ENCODE assay signal across 8 mouse cellular contexts in the genomic region with DNA sequence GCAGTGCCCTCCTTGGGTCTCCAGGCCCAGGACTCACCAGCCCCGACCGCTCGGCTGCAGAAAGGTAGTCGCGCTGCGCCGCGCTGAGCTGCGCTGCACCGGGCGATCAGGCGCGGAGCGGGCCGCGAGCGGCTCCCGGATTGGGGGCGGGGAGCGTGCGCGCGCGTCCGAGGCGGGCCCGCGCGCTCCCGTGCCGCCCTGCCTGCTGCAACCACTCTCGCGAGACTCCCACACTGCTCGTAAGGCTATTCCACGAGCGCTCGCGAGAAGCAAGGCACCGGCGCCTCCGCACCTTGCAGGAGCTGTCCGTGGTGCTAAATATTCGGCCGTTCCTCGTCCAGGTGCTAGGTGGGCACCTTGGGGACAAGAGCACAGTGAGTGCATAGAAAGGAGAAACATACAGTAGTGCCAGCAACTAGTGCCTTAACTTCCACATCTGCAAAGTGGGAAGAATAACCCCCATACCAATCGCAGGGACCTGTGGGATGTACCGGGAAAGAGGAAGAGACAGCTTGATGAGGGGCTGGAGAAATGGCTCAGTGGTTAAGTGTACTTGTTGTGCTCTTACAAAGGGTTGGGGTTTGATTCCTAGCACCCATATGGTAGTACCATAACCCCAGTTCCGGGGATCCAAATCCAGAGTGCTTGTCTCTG. TPM values are rescaled to one million over a fixed set of nuclear protein-coding genes. Genes with fewer than 3 reads are reported as not detected.
DNase-seq lines count a peak whose midpoint lies in the region; ATAC-seq and TF ChIP-seq lines count a peak whose summit lies in the region.

Gene Scamp5 (minus strand): TSS at position 165 of the 654 bp plus-strand sequence.

- WGBS in forebrain, embryonic 15.5 days = 2% methylated on average over 48 of the region's 48 CpGs
- 2% methylated on average over 48 of the region's 48 CpGs for WGBS in large intestine, adult 2 months
- WGBS in liver, embryonic 16.5 days (ENCODE audit: insufficient replicate concordance) = under 1% methylated on average over 48 of the region's 48 CpGs
- 2% methylated on average over 48 of the region's 48 CpGs for WGBS in neural tube, embryonic 12.5 days

- no peaks in the 10 kb centered on the region for H3K27me3 ChIP-seq in ES-Bruce4 (ENCODE audit: control insufficient read depth, insufficient read depth, low read length, poor library complexity, severe bottlenecking)
- H3K27me3 ChIP-seq in forebrain, embryonic 15.5 days = no peaks in the 10 kb centered on the region
- H3K27me3 ChIP-seq in liver, embryonic 16.5 days (ENCODE audit: control insufficient read depth, insufficient read depth, low read depth, low read length) = peaks cover 7% of the 10 kb centered on the region
- no peaks in the 10 kb centered on the region for H3K27me3 ChIP-seq in neural tube, embryonic 12.5 days (replicated peaks)

- TF ChIP-seq CTCF in ES-Bruce4 (IDR thresholded peaks at IDR 0.05; ENCODE audit: low read depth, low read length) = no peak

- peak; percentile 92 for ATAC-seq in cerebellum, adult (ENCODE audit: insufficient number of reproducible peaks, low FRiP score, low TSS enrichment)
- ATAC-seq in forebrain, embryonic 15.5 days (replicated peaks) = peak; percentile 97
- ATAC-seq in liver, embryonic 16.5 days (ENCODE audit: low read depth) = peak; percentile 88
- peak; percentile 92 for ATAC-seq in neural tube, embryonic 12.5 days (ENCODE audit: low FRiP score, low read depth)

- H3K9ac ChIP-seq in ES-Bruce4 (ENCODE audit: low read depth, poor library complexity, severe bottlenecking) = peak within 1 kb of the TSS; percentile 76
- H3K9ac ChIP-seq in forebrain, embryonic 15.5 days (replicated peaks) = peak within 1 kb of the TSS; percentile 91
- peak within 1 kb of the TSS; percentile 52 for H3K9ac ChIP-seq in liver, embryonic 16.5 days (ENCODE audit: low read depth, low read length)
- peak within 1 kb of the TSS; percentile 76 for H3K9ac ChIP-seq in neural tube, embryonic 12.5 days

- TF ChIP-seq POLR2A in ES-Bruce4 (IDR thresholded peaks at IDR 0.05; ENCODE audit: insufficient read depth, low read length) = no peak

- no peak within 1 kb of the TSS for H3K27ac ChIP-seq in ES-Bruce4 (ENCODE audit: insufficient read depth, low read length)
- peak within 1 kb of the TSS; percentile 91 for H3K27ac ChIP-seq in forebrain, embryonic 15.5 days (replicated peaks)
- no peak within 1 kb of the TSS for H3K27ac ChIP-seq in liver, embryonic 16.5 days (ENCODE audit: low read length)
- peak within 1 kb of the TSS; percentile 15; the same call in 1 of the 2 replicates for H3K27ac ChIP-seq in neural tube, embryonic 12.5 days

- peaks cover 3% of the 10 kb centered on the region for H3K4me1 ChIP-seq in ES-Bruce4 (ENCODE audit: control insufficient read depth, insufficient read depth, low read length)
- H3K4me1 ChIP-seq in forebrain, embryonic 15.5 days = peaks cover 24% of the 10 kb centered on the region
- peaks cover 5% of the 10 kb centered on the region for H3K4me1 ChIP-seq in liver, embryonic 16.5 days (ENCODE audit: control insufficient read depth, low read depth, low read length)
- H3K4me1 ChIP-seq in neural tube, embryonic 12.5 days = peaks cover 16% of the 10 kb centered on the region

- DNase-seq in heart, postnatal 14 days = peak; percentile 88 to 91
- peak; percentile 80 for DNase-seq in large intestine, adult 2 months (ENCODE audit: low read depth, low spot score)
- peak; percentile 85 for DNase-seq in telencephalon, adult 2 months (ENCODE audit: low read depth, low spot score)

- no peaks in the 10 kb centered on the region for H3K9me3 ChIP-seq in ES-Bruce4 (replicated peaks; ENCODE audit: control insufficient read depth, insufficient read depth, low read length, poor library complexity, severe bottlenecking)
- no peaks in the 10 kb centered on the region for H3K9me3 ChIP-seq in forebrain, embryonic 15.5 days
- H3K9me3 ChIP-seq in liver, embryonic 16.5 days (replicated peaks; ENCODE audit: control insufficient read depth, low read length) = no peaks in the 10 kb centered on the region
- H3K9me3 ChIP-seq in neural tube, embryonic 12.5 days = no peaks in the 10 kb centered on the region

- H3K36me3 ChIP-seq in ES-Bruce4 (ENCODE audit: control insufficient read depth, insufficient read depth, low read length, poor library complexity, severe bottlenecking) = no peaks in the 10 kb centered on the region
- no peaks in the 10 kb centered on the region for H3K36me3 ChIP-seq in forebrain, embryonic 15.5 days
- H3K36me3 ChIP-seq in liver, embryonic 16.5 days (ENCODE audit: control insufficient read depth, insufficient read depth) = no peaks in the 10 kb centered on the region
- H3K36me3 ChIP-seq in neural tube, embryonic 12.5 days = no peaks in the 10 kb centered on the region

- H3K4me2 ChIP-seq in forebrain, embryonic 15.5 days (replicated peaks) = peak within 1 kb of the TSS; percentile 68
- peak within 1 kb of the TSS; percentile 65 for H3K4me2 ChIP-seq in liver, embryonic 16.5 days (ENCODE audit: low read depth, low read length)
- H3K4me2 ChIP-seq in neural tube, embryonic 12.5 days (replicated peaks) = peak within 1 kb of the TSS; percentile 80

- peak; percentile 38; the same call in 1 of the 2 replicates for TF ChIP-seq EP300 in ES-Bruce4 (IDR thresholded peaks at IDR 0.05; ENCODE audit: insufficient read depth, low read depth, low read length)

- intact Hi-C loops in heart, postnatal 14 days (cut with DNase I) = no loop called here

- H3K4me3 ChIP-seq in ES-Bruce4 (ENCODE audit: low read depth, low read length) = peak within 1 kb of the TSS; percentile 77
- H3K4me3 ChIP-seq in forebrain, embryonic 15.5 days = peak within 1 kb of the TSS; percentile 80
- peak within 1 kb of the TSS; percentile 65 for H3K4me3 ChIP-seq in liver, embryonic 16.5 days (ENCODE audit: low read depth, low read length)
- peak within 1 kb of the TSS; percentile 55 for H3K4me3 ChIP-seq in neural tube, embryonic 12.5 days

RNA-seq across cellular contexts. Expression of gene Scamp5, which starts in this region (rescaled TPM):
- polyA plus RNA-seq in ES-Bruce4 (2011; ENCODE audit: insufficient read depth, insufficient read length, low read depth, missing spikeins) = 31.1 and 32.1 TPM in 2 replicates
- polyA plus RNA-seq in forebrain, embryonic 15.5 days (2015; fragmentation: Nextera tagmentation; extraction: Ambion mirVana) = 102 and 106 TPM in 2 replicates
- total RNA-seq in heart, postnatal 14 days (2021) = 1 to 10 TPM; 7.4 to 7.7 TPM
- polyA plus RNA-seq in large intestine, adult 2 months (2012; rRNA removed) = 52.3 and 115 TPM in 2 replicates
- 7.8 and 7.9 TPM in 2 replicates for polyA plus RNA-seq in liver, embryonic 16.5 days (2015; fragmentation: Nextera tagmentation; extraction: Ambion mirVana)
- polyA plus RNA-seq in neural tube, embryonic 12.5 days (2016; fragmentation: Nextera tagmentation; extraction: Ambion mirVana) = 40.6 and 43.0 TPM in 2 replicates

Comparison
In these comparisons a context has a peak if more than half of its experiments do, and no peak if none do; other contexts are left out.
1. H3K27ac ChIP-seq: peak in forebrain, embryonic 15.5 days (single experiment) and neural tube, embryonic 12.5 days (single experiment); none in ES-Bruce4 (single experiment) and liver, embryonic 16.5 days (single experiment).
2. Peak in every context shown above with its lines, with median percentiles within 50 percentile points of each other: H3K4me3 ChIP-seq, H3K9ac ChIP-seq, ATAC-seq, H3K4me2 ChIP-seq and DNase-seq.